Mouse (Mus musculus): ENCODE results near the gene Agtr2.
"Not testable (repeated sequence)": the region's sequence is repeated elsewhere in the genome, so short reads cannot be mapped to it uniquely, and the experiment has no call there.

Agtr2 gene

GRCm38 (mm10) chrX:21484414-21484813, at the start of gene Agtr2:
Agtr2 (plus strand) TSS chrX:21484544.
- DNase-seq, result no peak

- no peak for DNase-seq
These were observed 31.8 kb upstream of the Agtr2 start for GRCm38 (mm10) chrX:21452519-21452918.

GRCm38 (mm10) chrX:21488111-21488510, 3.8 kb downstream of the Agtr2 start:
- no peak for DNase-seq

GRCm38 (mm10) chrX:21500242-21500641, 15.9 kb downstream of the Agtr2 start:
- no peak for DNase-seq

GRCm38 (mm10) chrX:21507333-21507732, 23.0 kb downstream of the Agtr2 start:
- DNase-seq, result not testable (repeated sequence)

- no peak for DNase-seq
These were observed 38.2 kb downstream of the Agtr2 start for GRCm38 (mm10) chrX:21522590-21522989.

All from liver (tissue).